Mouse (Mus musculus) subcutaneous adipose tissue, adult 2 months (tissue): Measurements from ENCODE around the gene Lgals9. TPM values are rescaled to one million over a fixed set of nuclear protein-coding genes. Genes with fewer than 3 reads are reported as not detected.

ENCODE experiments used
- polyA plus RNA-seq: library from polyadenylated mRNA; depleted of rRNA; stranded (reverse); fragments of >200 nt; gene quantifications from 2 replicates; pipeline ENCODE4 v1.2.3, GENCODE M21; 2012; ENCODE audit warnings: low replicate concordance; rRNA removed

Gene Lgals9
- polyA plus RNA-seq: 193 and 231 TPM in 2 replicates

GRCm38 (mm10) chr11:78984483-78985177, at the start of gene Lgals9:
Lgals9 (minus strand) TSS chr11:78984946.

GRCm38 (mm10) chr11:78920411-78920939, 64.3 kb downstream of the Lgals9 start, which contains the start of gene Nos2:
Nos2 (plus strand) TSS chr11:78920787.

Other genes starting within 250 kb of the Lgals9 start
- 40.4 and 68.6 TPM in 2 replicates for gene Ccnq, start 233.2 kb downstream of the Lgals9 start, polyA plus RNA-seq
- 13.2 and 26.3 TPM in 2 replicates for gene Lyrm9, start 158.4 kb downstream of the Lgals9 start, polyA plus RNA-seq
- 4.5 and 11.9 TPM in 2 replicates for gene Nos2, start 64.2 kb downstream of the Lgals9 start, polyA plus RNA-seq
- gene Ksr1, start 161.5 kb upstream of the Lgals9 start, polyA plus RNA-seq: 27.8 and 32.7 TPM in 2 replicates